Mouse (Mus musculus): Measurements from ENCODE around the gene Vasp. TPM values are rescaled to one million over a fixed set of nuclear protein-coding genes. Genes with fewer than 3 reads are reported as not detected.

Vasp gene
- polyA plus RNA-seq, 1 experiment from 2014 or later: 84.0 TPM

DNA sequence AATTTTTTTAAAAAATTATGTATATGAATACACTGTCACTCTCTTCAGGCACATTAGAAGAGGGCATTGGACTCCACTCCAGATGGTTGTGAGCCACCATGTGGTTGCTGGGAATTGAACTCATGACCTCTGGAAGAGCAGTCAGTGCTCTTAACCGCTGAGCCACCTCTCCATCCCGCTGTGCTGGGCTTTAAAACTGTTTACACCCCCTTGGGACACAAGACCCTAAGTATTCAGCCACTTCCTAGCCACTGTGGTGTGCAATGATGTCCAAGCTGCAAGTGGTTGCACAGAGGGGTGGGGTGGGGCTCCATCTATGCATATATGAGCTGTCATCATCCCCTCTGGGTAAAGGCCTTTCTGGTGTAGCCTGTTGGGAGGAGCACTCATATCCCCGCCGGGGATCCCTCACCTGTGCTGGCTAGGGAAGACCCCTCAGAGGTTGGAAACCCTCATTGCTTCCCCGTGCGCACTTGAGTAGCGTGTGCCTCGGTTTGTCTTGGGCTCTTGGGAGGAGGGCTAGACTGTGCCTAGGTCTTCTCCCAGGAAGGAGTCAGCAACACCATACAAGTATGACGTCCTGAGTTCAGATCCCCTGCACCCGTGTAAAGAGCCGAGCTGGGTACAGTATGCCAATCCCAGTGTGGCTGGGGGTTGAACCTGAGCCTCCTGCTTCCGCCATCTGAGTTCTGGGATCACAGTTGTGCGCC is 63.3 kb downstream of the Vasp start:
- peaks cover 13% of the 10 kb centered on the region for H3K4me1 ChIP-seq (ENCODE audit: control insufficient read depth, insufficient read depth, low read length)
- peaks cover 21% of the 10 kb centered on the region for H3K36me3 ChIP-seq (ENCODE audit: control insufficient read depth, insufficient read depth)
- WGBS: 71% methylated on average over 13 of the region's 13 CpGs
- no peak overlapping the region for H3K4me3 ChIP-seq (ENCODE audit: low read length)
- H3K27me3 ChIP-seq (ENCODE audit: control insufficient read depth, insufficient read depth, low read length): no peaks in the 10 kb centered on the region
- no peak overlapping the region for H3K4me2 ChIP-seq (ENCODE audit: low read depth, low read length)
- no peak overlapping the region for H3K9ac ChIP-seq (ENCODE audit: low read length)
- H3K27ac ChIP-seq (ENCODE audit: low read length): no peak overlapping the region
- ATAC-seq (replicated peaks; ENCODE audit: extremely low read depth, insufficient read depth, low FRiP score): no peak
- 0 out of 2 replicates have a peak, but pooled peaks cover 5% of the 10 kb centered on the region for H3K9me3 ChIP-seq (replicated peaks; ENCODE audit: control insufficient read depth, low read length)

Other genes starting within 250 kb of the Vasp start
- gene Foxa3, start 248.3 kb downstream of the Vasp start, polyA plus RNA-seq (2015; fragmentation: Nextera tagmentation; extraction: Ambion mirVana): 0.17 and 0.37 TPM in 2 replicates
- 25.3 and 25.6 TPM in 2 replicates for gene Sympk, start 247.4 kb downstream of the Vasp start, polyA plus RNA-seq (2015; fragmentation: Nextera tagmentation; extraction: Ambion mirVana)
- gene Rsph6a, start 217.1 kb downstream of the Vasp start, polyA plus RNA-seq (2015; fragmentation: Nextera tagmentation; extraction: Ambion mirVana): not detected in 2 replicates
- 12.6 and 14.1 TPM in 2 replicates for gene Dmwd, start 195.6 kb downstream of the Vasp start, polyA plus RNA-seq (2015; fragmentation: Nextera tagmentation; extraction: Ambion mirVana)
- gene Dmpk, start 188.0 kb downstream of the Vasp start, polyA plus RNA-seq (2015; fragmentation: Nextera tagmentation; extraction: Ambion mirVana): 70.7 and 85.5 TPM in 2 replicates
- 5.1 and 5.4 TPM in 2 replicates for gene Six5, start 177.2 kb downstream of the Vasp start, polyA plus RNA-seq (2015; fragmentation: Nextera tagmentation; extraction: Ambion mirVana)
- gene Gm4969, start 153.4 kb downstream of the Vasp start, polyA plus RNA-seq (2015; fragmentation: Nextera tagmentation; extraction: Ambion mirVana): 0.38 and 0.64 TPM in 2 replicates
- gene Fbxo46, start 152.0 kb downstream of the Vasp start, polyA plus RNA-seq (2015; fragmentation: Nextera tagmentation; extraction: Ambion mirVana): 9.8 and 9.9 TPM in 2 replicates
- 9.6 and 10.6 TPM in 2 replicates for gene Qpctl, start 122.5 kb downstream of the Vasp start, polyA plus RNA-seq (2015; fragmentation: Nextera tagmentation; extraction: Ambion mirVana)
- 84.3 and 93.8 TPM in 2 replicates for gene Snrpd2, start 122.1 kb downstream of the Vasp start, polyA plus RNA-seq (2015; fragmentation: Nextera tagmentation; extraction: Ambion mirVana)
- 104 and 107 TPM in 2 replicates for gene Gipr, start 105.7 kb downstream of the Vasp start, polyA plus RNA-seq (2015; fragmentation: Nextera tagmentation; extraction: Ambion mirVana)
- 23.5 and 26.2 TPM in 2 replicates for gene Eml2, start 95.4 kb downstream of the Vasp start, polyA plus RNA-seq (2015; fragmentation: Nextera tagmentation; extraction: Ambion mirVana)
- gene Gpr4, start 59.3 kb downstream of the Vasp start, polyA plus RNA-seq (2015; fragmentation: Nextera tagmentation; extraction: Ambion mirVana): 2.4 and 2.7 TPM in 2 replicates
- 40.4 and 41.8 TPM in 2 replicates for gene Opa3, start 43.5 kb downstream of the Vasp start, polyA plus RNA-seq (2015; fragmentation: Nextera tagmentation; extraction: Ambion mirVana)
- 0.11 TPM in 1 of 2 replicates, not detected in the other for gene Ppm1n, start 8.2 kb upstream of the Vasp start, polyA plus RNA-seq (2015; fragmentation: Nextera tagmentation; extraction: Ambion mirVana)
- gene Rtn2, start 10.8 kb upstream of the Vasp start, polyA plus RNA-seq (2015; fragmentation: Nextera tagmentation; extraction: Ambion mirVana): 27.4 and 28.5 TPM in 2 replicates
- gene Fosb, start 38.2 kb upstream of the Vasp start, polyA plus RNA-seq (2015; fragmentation: Nextera tagmentation; extraction: Ambion mirVana): 0.24 and 0.34 TPM in 2 replicates
- 61.0 and 62.4 TPM in 2 replicates for gene Ercc1, start 73.0 kb upstream of the Vasp start, polyA plus RNA-seq (2015; fragmentation: Nextera tagmentation; extraction: Ambion mirVana)
- gene Cd3eap, start 87.7 kb upstream of the Vasp start, polyA plus RNA-seq (2015; fragmentation: Nextera tagmentation; extraction: Ambion mirVana): 16.2 and 16.7 TPM in 2 replicates
- 13.6 and 14.2 TPM in 2 replicates for gene Ppp1r13l, start 87.9 kb upstream of the Vasp start, polyA plus RNA-seq (2015; fragmentation: Nextera tagmentation; extraction: Ambion mirVana)
- 11.1 and 12.8 TPM in 2 replicates for gene Ercc2, start 110.2 kb upstream of the Vasp start, polyA plus RNA-seq (2015; fragmentation: Nextera tagmentation; extraction: Ambion mirVana)
- 4.1 and 5.0 TPM in 2 replicates for gene Klc3, start 132.3 kb upstream of the Vasp start, polyA plus RNA-seq (2015; fragmentation: Nextera tagmentation; extraction: Ambion mirVana)
- gene Ckm, start 133.0 kb upstream of the Vasp start, polyA plus RNA-seq (2015; fragmentation: Nextera tagmentation; extraction: Ambion mirVana): 2,882 and 3,117 TPM in 2 replicates
- gene Mark4, start 187.0 kb upstream of the Vasp start, polyA plus RNA-seq (2015; fragmentation: Nextera tagmentation; extraction: Ambion mirVana): 4.5 and 6.2 TPM in 2 replicates
- gene Exoc3l2, start 191.5 kb upstream of the Vasp start, polyA plus RNA-seq (2015; fragmentation: Nextera tagmentation; extraction: Ambion mirVana): 0.50 and 0.59 TPM in 2 replicates
- gene Bloc1s3, start 236.6 kb upstream of the Vasp start, polyA plus RNA-seq (2015; fragmentation: Nextera tagmentation; extraction: Ambion mirVana): 1.6 and 1.7 TPM in 2 replicates
- gene Trappc6a, start 236.6 kb upstream of the Vasp start, polyA plus RNA-seq (2015; fragmentation: Nextera tagmentation; extraction: Ambion mirVana): 73.2 and 83.4 TPM in 2 replicates
- gene Nkpd1, start 246.0 kb upstream of the Vasp start, polyA plus RNA-seq (2015; fragmentation: Nextera tagmentation; extraction: Ambion mirVana): 0.14 TPM in 1 of 2 replicates, not detected in the other